Mouse (Mus musculus) limb, embryonic 14.5 days (tissue): ENCODE results near the gene Lrrc56. TPM values are rescaled to one million over a fixed set of nuclear protein-coding genes. Genes with fewer than 3 reads are reported as not detected.

Experiments used
- ATAC-seq: fragments of 200-750 bp; cut with Nextera tagmentation; 2 replicates; pipeline ENCODE4 v1.8.0; 2017; ENCODE audit warnings: low read depth, moderate number of reproducible peaks, moderate TSS enrichment; ENCODE audit not compliant: low FRiP score
- DNase-seq: peaks from one replicate; pipeline ENCODE4 v3.0.0-alpha.2; 2015; ENCODE audit warnings: low spot score
- H3K27ac ChIP-seq: fragments of 300-500 bp; sonication (generic); replicated peaks from 2 replicates; pipeline ENCODE4 v1.5.1; 2014; ENCODE audit warnings: low read depth, mild to moderate bottlenecking, low read length, moderate library complexity, mixed read lengths
- H3K27me3 ChIP-seq: fragments of 300-500 bp; sonication (generic); 2 replicates; pipeline ENCODE4 v1.6.1; 2014; ENCODE audit warnings: low read length, mixed read lengths; ENCODE audit not compliant: control insufficient read depth, insufficient read depth
- H3K36me3 ChIP-seq: fragments of 300-500 bp; sonication (generic); 2 replicates; pipeline ENCODE4 v1.6.1; 2014; ENCODE audit warnings: mild to moderate bottlenecking, low read length, moderate library complexity, mixed read lengths; ENCODE audit not compliant: control insufficient read depth, insufficient read depth
- H3K4me1 ChIP-seq: fragments of 300-500 bp; sonication (generic); 2 replicates; pipeline ENCODE4 v1.6.1; 2014; ENCODE audit warnings: antibody characterized with exemption, low read length, mixed read lengths; ENCODE audit not compliant: control insufficient read depth, insufficient read depth
- H3K4me2 ChIP-seq: fragments of 300-500 bp; sonication (generic); replicated peaks from 2 replicates; pipeline ENCODE4 v1.6.1; 2014; ENCODE audit warnings: low read depth, mild to moderate bottlenecking, low read length, moderate library complexity; ENCODE audit not compliant: severe bottlenecking
- H3K4me3 ChIP-seq: fragments of 300-500 bp; sonication (generic); replicated peaks from 2 replicates; pipeline ENCODE4 v1.5.1; 2014; ENCODE audit warnings: low read length
- H3K9ac ChIP-seq: fragments of 300-500 bp; sonication (generic); 2 replicates; pipeline ENCODE4 v1.6.1; 2014; ENCODE audit warnings: mild to moderate bottlenecking, low read depth, low read length, moderate library complexity; ENCODE audit not compliant: severe bottlenecking
- H3K9me3 ChIP-seq: fragments of 300-500 bp; sonication (generic); 2 replicates; pipeline ENCODE4 v1.6.1; 2016; ENCODE audit warnings: low read length; ENCODE audit not compliant: control insufficient read depth
- POLR2A ChIP-seq: fragments of 200-500 bp; IDR thresholded peaks from 2 replicates; pipeline ENCODE4 v1.8.0; 2012; ENCODE audit warnings: inconsistent platforms, mild to moderate bottlenecking, moderate library complexity, borderline replicate concordance; ENCODE audit not compliant: insufficient read depth, insufficient read length; ENCODE audit errors: extremely low read depth
- WGBS: fragments of 180-500 bp; shearing (Covaris S2); extraction: QIAGEN DNeasy Blood & Tissue Kit; methylation state at CpG from one replicate; pipeline ENCODE4 v1.1.7; 2014; 5-methylcytosine and 5-hydroxymethylcytosine counted together
- polyA plus RNA-seq, 2 experiments: library from polyadenylated mRNA; depleted of rRNA in 1 of 2; stranded (reverse) in 1 of 2; unstranded in 1 of 2; fragments of >200 nt; fragmentation: Nextera tagmentation in 1 of 2; extraction: Ambion mirVana in 1 of 2; gene quantifications; 2 replicates each; pipeline versions ENCODE4 v1.2.1 to v1.2.3; 2012 to 2014

Gene Lrrc56
- polyA plus RNA-seq, 2 experiments: 5.8 to 14.8 TPM

- Histone ChIP-seq H3K4me2 (peak overlapping the region; percentile 77), H3K9me3 (no peaks in the 10 kb centered on the region), H3K27ac (no peak overlapping the region), H3K4me3 (peak overlapping the region; percentile 65; the same call in 1 of the 2 replicates), H3K27me3 (no peaks in the 10 kb centered on the region), H3K4me1 (peaks cover 23% of the 10 kb centered on the region), H3K36me3 (peaks cover 22% of the 10 kb centered on the region), H3K9ac (no peak overlapping the region; the same call in 1 of the 2 replicates)
- ATAC-seq (no peak), DNase-seq (no peak)
- TF ChIP-seq POLR2A: no peak
- 87% methylated on average over 1 of the region's 1 CpGs for WGBS
These were observed 26.4 kb downstream of the Lrrc56 start for GRCm38 (mm10) chr7:141220377-141220776.

GRCm38 (mm10) chr7:141221249-141222125 is 27.5 kb downstream of the Lrrc56 start:
- peak overlapping the region; percentile 65 for H3K4me3 ChIP-seq
- H3K4me1 ChIP-seq: peaks cover 21% of the 10 kb centered on the region
- ATAC-seq: peak; percentile 97
- peak; percentile 98 for DNase-seq
- H3K36me3 ChIP-seq: peaks cover 22% of the 10 kb centered on the region
- no peaks in the 10 kb centered on the region for H3K9me3 ChIP-seq
- peak overlapping the region; percentile 84 for H3K27ac ChIP-seq
- 4% methylated on average over 35 of the region's 44 CpGs for WGBS
- peak; percentile 42; the same call in 1 of the 2 replicates for TF ChIP-seq POLR2A
- H3K27me3 ChIP-seq: no peaks in the 10 kb centered on the region
- peak overlapping the region; percentile 77 for H3K4me2 ChIP-seq
- peak overlapping the region; percentile 63 for H3K9ac ChIP-seq

- ATAC-seq: no peak
These were observed 28.1 kb downstream of the Lrrc56 start for GRCm38 (mm10) chr7:141222126-141222467.

GRCm38 (mm10) chr7:141222696-141223215 is 28.8 kb downstream of the Lrrc56 start:
- H3K36me3 ChIP-seq: peaks cover 16% of the 10 kb centered on the region
- H3K9ac ChIP-seq: no peak overlapping the region
- peaks cover 18% of the 10 kb centered on the region for H3K4me1 ChIP-seq
- H3K4me2 ChIP-seq: peak overlapping the region; percentile 55
- peak overlapping the region; percentile 84 for H3K27ac ChIP-seq
- H3K4me3 ChIP-seq: no peak overlapping the region
- ATAC-seq (no peak), DNase-seq (no peak)
- H3K9me3 ChIP-seq: no peaks in the 10 kb centered on the region
- 81% methylated on average over 4 of the region's 4 CpGs for WGBS
- TF ChIP-seq POLR2A: no peak
- no peaks in the 10 kb centered on the region for H3K27me3 ChIP-seq

More at GRCm38 (mm10) chr7:141222126-141222467, 28.1 kb downstream of the Lrrc56 start:
- Histone ChIP-seq H3K4me1 (peaks cover 18% of the 10 kb centered on the region), H3K4me3 (peak overlapping the region; percentile 65), H3K9me3 (no peaks in the 10 kb centered on the region), H3K9ac (peak overlapping the region; percentile 31; the same call in 1 of the 2 replicates), H3K36me3 (peaks cover 22% of the 10 kb centered on the region), H3K27ac (peak overlapping the region; percentile 84), H3K4me2 (peak overlapping the region; percentile 55), H3K27me3 (no peaks in the 10 kb centered on the region)
- no peak for DNase-seq
- WGBS: 4% methylated on average over 8 of the region's 8 CpGs
- TF ChIP-seq POLR2A: 0 out of 2 replicates have a peak, but pooled peaks have one; percentile 2

GRCm38 (mm10) chr7:141226535-141226934 is 32.6 kb downstream of the Lrrc56 start:
- TF ChIP-seq POLR2A: no peak
- Histone ChIP-seq H3K4me1 (peaks cover 17% of the 10 kb centered on the region), H3K27ac (no peak overlapping the region), H3K36me3 (peaks cover 11% of the 10 kb centered on the region), H3K9ac (no peak overlapping the region), H3K4me3 (no peak overlapping the region), H3K27me3 (no peaks in the 10 kb centered on the region), H3K4me2 (no peak overlapping the region), H3K9me3 (no peaks in the 10 kb centered on the region)
- DNase-seq (no peak), ATAC-seq (no peak)
- WGBS: 79% methylated on average over 6 of the region's 6 CpGs
